Mouse (Mus musculus) heart, embryonic 13.5 days (tissue): Measurements from ENCODE around the gene Lars2. TPM values are rescaled to one million over a fixed set of nuclear protein-coding genes. Genes with fewer than 3 reads are reported as not detected.
"Not testable (repeated sequence)": the region's sequence is repeated elsewhere in the genome, so short reads cannot be mapped to it uniquely, and the experiment has no call there.

ENCODE experiments used
- ATAC-seq: fragments of 200-750 bp; cut with Nextera tagmentation; 2 replicates; pipeline ENCODE4 v1.8.0; 2017; ENCODE audit warnings: moderate TSS enrichment; ENCODE audit not compliant: insufficient number of reproducible peaks, low FRiP score, low TSS enrichment; ENCODE audit errors: extremely low read depth
- H3K27ac ChIP-seq: fragments of 300-500 bp; sonication (generic); replicated peaks from 2 replicates; pipeline ENCODE4 v1.5.1; 2015; ENCODE audit warnings: moderate library complexity, mild to moderate bottlenecking, inconsistent platforms
- H3K27me3 ChIP-seq: fragments of 300-500 bp; sonication (generic); replicated peaks from 2 replicates; pipeline ENCODE4 v1.6.1; 2015; ENCODE audit warnings: mild to moderate bottlenecking, inconsistent platforms
- H3K36me3 ChIP-seq: fragments of 300-500 bp; sonication (generic); 2 replicates; pipeline ENCODE4 v1.6.1; 2015; ENCODE audit warnings: mild to moderate bottlenecking, inconsistent platforms
- H3K4me1 ChIP-seq: fragments of 300-500 bp; sonication (generic); 2 replicates; pipeline ENCODE4 v1.6.1; 2015; ENCODE audit warnings: inconsistent platforms
- H3K4me2 ChIP-seq: fragments of 300-500 bp; sonication (generic); 2 replicates; pipeline ENCODE4 v1.6.1; 2015; ENCODE audit warnings: inconsistent platforms, mild to moderate bottlenecking, moderate library complexity
- H3K4me3 ChIP-seq: fragments of 300-500 bp; sonication (generic); 2 replicates; pipeline ENCODE4 v1.5.1; 2015; ENCODE audit warnings: moderate library complexity, mild to moderate bottlenecking, inconsistent platforms
- H3K9ac ChIP-seq: fragments of 300-500 bp; sonication (generic); 2 replicates; pipeline ENCODE4 v1.6.1; 2015; ENCODE audit warnings: inconsistent platforms, mild to moderate bottlenecking, moderate library complexity
- H3K9me3 ChIP-seq: fragments of 300-500 bp; sonication (generic); 2 replicates; pipeline ENCODE4 v1.6.1; 2016; ENCODE audit warnings: inconsistent platforms
- WGBS: fragments of 180-500 bp; shearing (Covaris S2); methylation state at CpG from one replicate; pipeline ENCODE4 v1.1.7; 2015; ENCODE audit warnings: mixed read lengths; 5-methylcytosine and 5-hydroxymethylcytosine counted together
- polyA plus RNA-seq: library from polyadenylated mRNA; unstranded; fragments of >200 nt; fragmentation: Nextera tagmentation; extraction: Ambion mirVana; gene quantifications from 2 replicates; pipeline ENCODE4 v1.2.1, GENCODE M21; 2015

Lars2 gene
- polyA plus RNA-seq, 1 experiment from 2014 or later: 752 TPM

DNA sequence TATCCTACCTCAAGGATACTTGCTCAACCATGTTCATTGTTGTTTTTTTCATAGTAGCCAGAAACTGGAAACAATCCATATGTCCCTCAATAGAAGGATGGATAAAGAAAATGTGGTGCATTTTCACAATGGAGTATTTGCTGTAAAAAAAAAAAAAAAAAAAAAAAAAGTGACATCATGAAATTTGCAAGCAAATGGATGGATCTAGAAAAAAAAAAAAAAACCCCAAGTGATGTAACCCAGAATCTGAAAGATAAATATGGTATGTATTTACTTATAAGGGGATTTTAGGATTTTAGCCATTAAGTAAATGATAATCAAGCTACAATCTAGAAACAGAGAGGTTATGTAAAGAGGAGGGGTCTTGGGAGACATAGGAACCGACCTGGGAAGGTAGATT, 1.4 kb upstream of the Lars2 start:
- no peaks in the 10 kb centered on the region for H3K36me3 ChIP-seq
- H3K9ac ChIP-seq: no peak overlapping the region
- no peak overlapping the region for H3K27ac ChIP-seq
- no peak overlapping the region for H3K4me3 ChIP-seq
- H3K4me1 ChIP-seq: peaks cover 15% of the 10 kb centered on the region
- WGBS: 48% methylated on average over 1 of the region's 1 CpGs
- no peak overlapping the region for H3K4me2 ChIP-seq
- H3K9me3 ChIP-seq: no peaks in the 10 kb centered on the region
- H3K27me3 ChIP-seq: no peaks in the 10 kb centered on the region
- no peak for ATAC-seq

DNA sequence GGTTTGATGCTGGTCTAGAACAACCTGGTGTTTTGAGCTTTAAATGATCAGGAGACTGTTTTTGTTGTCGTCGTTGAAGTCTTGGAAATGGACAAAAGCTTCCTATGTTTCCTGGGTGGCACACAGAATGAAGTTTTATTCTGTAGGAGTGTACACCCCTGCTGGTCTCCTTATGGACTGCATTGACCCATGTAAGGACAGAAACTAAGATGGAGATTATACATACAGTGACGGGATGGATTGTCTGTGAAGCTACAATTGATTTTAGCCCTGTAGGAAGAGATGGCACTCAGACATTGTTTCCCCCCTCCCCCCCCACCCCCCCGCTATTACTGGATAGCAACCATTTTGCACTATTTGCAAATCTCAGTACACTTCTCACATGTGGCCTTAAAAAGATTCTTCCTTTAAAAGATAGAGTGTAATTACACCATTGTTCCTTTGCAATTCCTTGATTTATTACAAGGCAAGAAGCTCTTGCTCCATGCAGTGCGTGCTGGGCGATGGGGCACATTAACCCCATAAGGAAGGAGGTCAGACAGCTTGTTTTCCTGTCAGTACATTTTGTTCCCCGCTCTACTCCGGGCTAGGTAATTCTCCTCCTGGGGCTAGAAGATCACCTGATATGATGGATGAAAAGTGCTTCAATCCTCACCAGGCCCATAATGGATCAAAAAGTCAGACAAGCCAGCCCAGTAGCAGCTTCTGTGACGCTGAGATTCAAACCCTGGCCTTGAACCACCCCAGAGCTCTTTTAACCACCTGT, 602 bp upstream of the Lars2 start:
- Histone ChIP-seq H3K36me3 (no peaks in the 10 kb centered on the region), H3K4me2 (peak overlapping the region; percentile 89), H3K27ac (no peak overlapping the region), H3K9me3 (no peaks in the 10 kb centered on the region), H3K27me3 (no peaks in the 10 kb centered on the region), H3K4me1 (peaks cover 15% of the 10 kb centered on the region), H3K4me3 (peak overlapping the region; percentile 87), H3K9ac (peak overlapping the region; percentile 90)
- ATAC-seq: no peak
- 36% methylated on average over 9 of the region's 9 CpGs for WGBS

DNA sequence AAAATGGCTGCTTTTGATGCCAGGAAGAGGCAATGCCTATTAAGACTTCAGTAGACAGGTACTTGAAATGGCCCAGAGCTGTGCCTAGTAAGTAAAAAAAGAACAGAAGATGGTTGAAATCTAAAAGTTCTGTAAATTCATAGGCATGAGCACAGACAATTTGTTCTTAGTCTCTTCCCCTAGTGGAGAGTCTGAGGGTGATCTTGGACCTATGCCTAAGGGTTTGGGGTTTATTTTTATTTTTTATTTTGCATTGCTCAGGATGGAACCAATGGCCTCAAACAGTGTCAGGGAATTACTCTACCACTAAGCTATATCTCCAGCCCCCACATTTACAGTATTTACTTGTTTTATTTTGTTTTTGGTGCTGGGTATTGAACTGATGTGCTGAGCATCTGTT, 909 bp downstream of the Lars2 start:
- H3K4me1 ChIP-seq: peaks cover 15% of the 10 kb centered on the region
- H3K27ac ChIP-seq: no peak overlapping the region
- H3K9me3 ChIP-seq: no peaks in the 10 kb centered on the region
- H3K4me3 ChIP-seq: peak overlapping the region; percentile 87
- H3K36me3 ChIP-seq: peaks cover 12% of the 10 kb centered on the region
- H3K9ac ChIP-seq: peak overlapping the region; percentile 90
- H3K4me2 ChIP-seq: peak overlapping the region; percentile 89
- H3K27me3 ChIP-seq: no peaks in the 10 kb centered on the region
- ATAC-seq: no peak

DNA sequence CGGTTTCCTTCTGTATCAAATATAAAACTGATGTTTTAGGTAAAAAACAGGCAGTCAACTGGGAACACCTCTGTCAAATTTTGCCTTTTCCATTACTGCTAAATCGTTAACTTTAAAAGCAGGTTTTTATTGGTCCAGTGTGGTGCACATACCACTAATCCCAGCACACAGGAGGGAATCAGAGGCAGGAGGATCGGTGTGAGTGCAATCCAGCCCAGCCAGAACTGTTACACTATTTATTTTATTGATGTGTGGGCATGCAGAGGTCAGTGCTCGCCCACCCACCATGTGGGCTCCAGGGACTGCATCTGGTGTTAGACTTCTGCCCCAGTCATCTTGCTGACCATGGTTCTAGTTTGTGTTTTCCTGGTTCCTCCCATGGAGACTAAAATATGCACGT, 15.7 kb downstream of the Lars2 start:
- Histone ChIP-seq H3K4me3 (no peak overlapping the region), H3K36me3 (peaks cover 51% of the 10 kb centered on the region), H3K9ac (no peak overlapping the region), H3K27ac (no peak overlapping the region), H3K4me2 (no peak overlapping the region), H3K4me1 (no peaks in the 10 kb centered on the region), H3K27me3 (no peaks in the 10 kb centered on the region), H3K9me3 (no peaks in the 10 kb centered on the region)
- 83% methylated on average over 5 of the region's 5 CpGs for WGBS
- ATAC-seq: no peak

DNA sequence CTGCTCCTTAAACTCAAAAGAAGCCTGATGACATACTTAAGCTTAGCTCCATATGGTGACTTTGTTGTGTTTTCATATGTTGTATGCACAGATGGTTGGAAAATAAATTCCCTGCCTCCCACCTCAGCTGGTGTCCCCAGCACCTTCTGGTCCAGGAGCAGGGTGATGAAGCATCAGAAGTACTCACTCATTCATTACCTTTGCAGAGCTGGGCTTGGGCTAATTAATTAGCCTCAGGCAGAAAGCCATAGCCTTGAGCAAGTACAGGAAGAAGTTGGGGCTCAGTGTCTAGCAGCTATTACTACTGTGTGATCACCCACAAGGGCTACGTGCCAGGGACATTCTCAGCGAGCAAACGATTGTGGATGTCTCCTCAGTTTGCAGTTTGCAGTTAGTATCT, 18.0 kb downstream of the Lars2 start:
- H3K36me3 ChIP-seq: peaks cover 39% of the 10 kb centered on the region
- no peak overlapping the region for H3K4me2 ChIP-seq
- H3K27ac ChIP-seq: no peak overlapping the region
- H3K4me1 ChIP-seq: no peaks in the 10 kb centered on the region
- WGBS: 83% methylated on average over 3 of the region's 3 CpGs
- no peak overlapping the region for H3K9ac ChIP-seq
- no peak for ATAC-seq
- H3K27me3 ChIP-seq: no peaks in the 10 kb centered on the region
- no peak overlapping the region for H3K4me3 ChIP-seq
- no peaks in the 10 kb centered on the region for H3K9me3 ChIP-seq

DNA sequence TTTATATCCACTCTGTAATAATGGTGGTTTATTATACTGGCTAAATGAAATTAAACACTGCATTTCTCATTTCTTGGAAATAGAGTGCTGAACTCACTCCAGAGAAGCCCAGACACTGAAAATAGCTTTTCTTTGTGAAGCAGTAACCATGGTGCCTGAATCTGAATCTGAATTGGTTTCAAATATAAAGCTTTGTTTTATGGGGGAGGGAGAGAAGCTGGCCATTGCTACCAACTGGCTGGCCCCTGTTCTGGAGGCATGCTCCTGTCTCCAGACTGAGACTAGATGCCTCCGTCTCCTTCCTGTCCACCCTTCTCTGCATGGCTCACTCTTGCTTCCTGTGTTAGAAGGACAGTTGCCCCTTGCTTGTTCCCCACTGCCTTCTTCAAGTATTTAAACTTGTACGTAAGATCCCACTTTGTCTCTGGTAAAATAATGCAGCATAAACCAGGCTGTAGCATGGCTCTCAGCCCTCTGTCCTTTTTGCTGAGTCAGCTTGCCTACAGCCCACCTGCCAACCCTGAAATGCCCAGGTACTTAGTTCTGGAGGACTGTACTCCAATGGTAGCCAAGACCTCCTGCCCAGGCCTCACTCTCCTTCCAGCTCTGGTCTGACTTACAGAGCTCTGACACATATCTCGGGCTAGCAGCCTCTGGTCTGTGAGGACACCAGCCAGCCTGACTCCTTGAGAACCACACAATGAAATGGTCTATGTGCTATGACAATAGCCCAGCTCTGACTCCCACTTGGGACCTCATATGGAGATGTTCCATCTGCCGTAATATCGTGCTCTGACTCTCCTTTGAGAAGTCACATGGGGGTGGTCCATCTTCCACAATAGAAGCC, 18.8 kb downstream of the Lars2 start:
- H3K4me2 ChIP-seq: no peak overlapping the region
- H3K4me1 ChIP-seq: no peaks in the 10 kb centered on the region
- WGBS: 78% methylated on average over 5 of the region's 5 CpGs
- H3K9ac ChIP-seq: no peak overlapping the region
- H3K9me3 ChIP-seq: no peaks in the 10 kb centered on the region
- no peak overlapping the region for H3K27ac ChIP-seq
- no peaks in the 10 kb centered on the region for H3K27me3 ChIP-seq
- no peak for ATAC-seq
- no peak overlapping the region for H3K4me3 ChIP-seq
- peaks cover 40% of the 10 kb centered on the region for H3K36me3 ChIP-seq

DNA sequence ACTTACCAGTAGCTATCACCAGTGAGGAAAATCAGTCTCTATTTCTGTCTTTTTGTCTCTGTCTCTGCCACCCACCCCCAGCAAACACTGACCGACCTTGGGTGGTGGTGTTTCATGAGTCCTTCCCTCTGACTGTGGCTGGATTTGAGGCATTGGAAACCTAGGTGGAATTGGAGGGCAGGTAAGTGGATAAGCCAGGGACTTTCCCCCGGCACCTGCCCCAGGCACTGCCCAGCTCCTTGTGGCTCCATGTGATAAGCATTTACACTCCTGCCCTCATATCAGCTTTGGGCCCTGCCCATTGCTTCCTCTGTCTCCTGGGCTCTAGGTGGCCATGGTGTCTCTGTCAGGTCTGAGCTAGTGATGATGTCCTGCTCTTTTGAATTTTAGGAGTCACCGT, 19.6 kb downstream of the Lars2 start:
- WGBS: 74% methylated on average over 3 of the region's 3 CpGs
- Histone ChIP-seq H3K4me3 (no peak overlapping the region), H3K9me3 (no peaks in the 10 kb centered on the region), H3K9ac (no peak overlapping the region), H3K4me2 (no peak overlapping the region), H3K27me3 (no peaks in the 10 kb centered on the region), H3K36me3 (peaks cover 34% of the 10 kb centered on the region), H3K27ac (no peak overlapping the region), H3K4me1 (no peaks in the 10 kb centered on the region; the same call in 1 of the 2 replicates)
- ATAC-seq: no peak

DNA sequence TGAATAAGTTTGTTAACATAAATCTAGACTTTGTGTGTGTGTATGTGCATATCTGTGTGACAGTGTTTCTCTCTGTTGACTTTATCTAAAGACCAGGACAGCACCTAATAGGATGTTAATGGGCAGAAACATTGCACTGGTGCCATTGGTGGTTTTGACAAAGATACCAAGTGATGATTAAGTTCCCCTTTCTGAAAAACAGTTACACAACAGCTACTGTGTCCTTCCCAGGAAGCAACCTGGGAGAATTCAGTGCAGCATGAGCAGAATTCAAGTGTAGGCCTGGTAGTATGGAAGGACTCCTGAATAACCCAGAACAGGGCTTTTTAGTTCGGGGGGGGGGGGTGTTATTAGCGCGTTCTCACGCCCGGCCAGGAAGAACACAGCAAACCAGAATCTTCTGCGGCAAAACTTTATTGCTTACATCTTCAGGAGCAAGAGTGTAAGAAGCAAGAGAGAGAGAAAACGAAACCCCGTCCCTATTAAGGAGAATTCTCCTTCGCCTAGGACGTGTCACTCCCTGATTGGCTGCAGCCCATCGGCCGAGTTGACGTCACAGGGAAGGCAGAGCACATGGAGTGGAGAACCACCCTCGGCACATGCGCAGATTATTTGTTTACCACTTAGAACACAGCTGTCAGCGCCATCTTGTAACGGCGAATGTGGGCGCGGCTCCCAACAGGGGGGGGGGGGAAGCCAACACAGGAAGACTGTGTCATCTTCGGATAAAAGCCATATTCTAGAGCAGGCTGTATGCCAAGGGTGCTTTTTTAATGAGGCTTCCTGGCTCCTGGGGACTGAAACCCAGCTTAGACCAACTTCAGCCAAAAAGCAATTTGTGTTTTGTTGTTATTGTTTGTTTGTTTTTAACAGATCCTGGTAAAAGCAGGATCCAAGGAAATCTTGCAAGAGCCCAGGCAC, 21.6 kb downstream of the Lars2 start:
- ATAC-seq: not testable (repeated sequence)
- 91% methylated on average over 13 of the region's 21 CpGs for WGBS

DNA sequence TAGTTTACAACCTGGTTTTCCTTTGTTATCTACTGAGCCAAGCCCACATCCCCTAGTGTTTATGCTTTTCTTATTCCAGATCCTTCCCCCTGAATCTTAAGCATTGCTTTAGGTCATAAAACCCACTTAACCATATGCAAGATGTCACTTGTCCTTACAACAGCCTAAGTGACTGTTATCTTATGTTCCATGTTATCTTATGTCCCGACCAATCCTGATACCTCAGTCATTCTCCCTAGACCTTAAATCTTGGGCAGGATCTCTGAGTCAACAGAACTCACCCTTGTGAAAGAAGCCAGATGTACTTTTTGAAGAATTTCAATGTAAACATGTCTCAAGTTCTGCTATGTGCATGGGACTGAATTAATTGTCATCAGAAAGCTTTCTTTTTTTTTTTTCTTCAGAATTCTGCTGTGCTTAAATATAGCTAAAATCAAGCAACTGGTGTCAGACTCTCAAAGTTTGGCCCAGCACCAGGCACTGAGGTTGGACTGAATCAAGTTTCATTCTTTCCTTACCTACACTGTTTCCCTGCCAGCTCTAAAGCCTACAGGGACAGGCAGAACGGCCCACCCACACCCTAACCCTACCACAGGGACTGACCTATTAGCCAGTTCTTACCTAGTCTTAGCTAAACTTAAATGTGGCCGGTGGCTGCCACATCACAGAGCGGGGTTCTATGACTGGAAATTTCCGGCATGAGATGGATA, 24.6 kb downstream of the Lars2 start:
- no peaks in the 10 kb centered on the region for H3K27me3 ChIP-seq

More for the DNA sequence above, 21.6 kb downstream of the Lars2 start:
- H3K27ac ChIP-seq, H3K4me3 ChIP-seq, H3K27me3 ChIP-seq, H3K4me1 ChIP-seq, H3K9me3 ChIP-seq, H3K4me2 ChIP-seq, H3K9ac ChIP-seq: not testable (repeated sequence)
- H3K36me3 ChIP-seq: peaks cover 21% of the 10 kb centered on the region

DNA sequence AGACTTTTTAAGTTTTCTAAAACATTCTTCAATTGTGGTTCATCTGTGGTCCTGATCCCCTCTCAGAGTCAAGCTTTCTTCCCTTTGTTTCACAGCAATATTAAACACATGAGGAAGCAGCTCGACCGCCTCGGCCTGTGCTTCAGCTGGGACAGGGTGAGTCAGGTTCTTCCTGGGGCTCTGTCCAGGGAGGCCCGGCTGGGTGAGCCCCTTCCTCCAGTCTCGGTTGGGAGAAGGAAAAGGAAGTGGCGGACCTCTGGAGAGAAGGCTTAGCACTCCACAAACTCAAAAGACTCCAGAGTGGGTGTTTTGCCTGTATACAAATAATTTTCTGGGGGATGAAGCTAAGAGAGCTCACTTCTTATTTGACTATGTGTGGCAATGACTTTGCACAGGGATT, 28.1 kb downstream of the Lars2 start:
- Histone ChIP-seq H3K27me3 (no peaks in the 10 kb centered on the region), H3K4me1 (no peaks in the 10 kb centered on the region; the same call in 1 of the 2 replicates), H3K36me3 (peaks cover 16% of the 10 kb centered on the region), H3K9ac (no peak overlapping the region), H3K9me3 (no peaks in the 10 kb centered on the region), H3K27ac (no peak overlapping the region), H3K4me2 (no peak overlapping the region), H3K4me3 (no peak overlapping the region)
- WGBS: 60% methylated on average over 6 of the region's 6 CpGs
- ATAC-seq: no peak

More for the DNA sequence above, 24.6 kb downstream of the Lars2 start:
- no peaks in the 10 kb centered on the region; the same call in 1 of the 2 replicates for H3K4me1 ChIP-seq
- H3K9ac ChIP-seq: no peak overlapping the region
- 61% methylated on average over 5 of the region's 5 CpGs for WGBS
- no peak overlapping the region for H3K4me2 ChIP-seq
- H3K27ac ChIP-seq: 0 out of 2 replicates have a peak overlapping the region, but pooled peaks have one; percentile 33
- no peaks in the 10 kb centered on the region for H3K9me3 ChIP-seq
- H3K36me3 ChIP-seq: peaks cover 20% of the 10 kb centered on the region
- ATAC-seq: no peak
- H3K4me3 ChIP-seq: no peak overlapping the region
